Mouse (Mus musculus): ENCODE results near the gene Ahsg.

Gene Ahsg

DNA sequence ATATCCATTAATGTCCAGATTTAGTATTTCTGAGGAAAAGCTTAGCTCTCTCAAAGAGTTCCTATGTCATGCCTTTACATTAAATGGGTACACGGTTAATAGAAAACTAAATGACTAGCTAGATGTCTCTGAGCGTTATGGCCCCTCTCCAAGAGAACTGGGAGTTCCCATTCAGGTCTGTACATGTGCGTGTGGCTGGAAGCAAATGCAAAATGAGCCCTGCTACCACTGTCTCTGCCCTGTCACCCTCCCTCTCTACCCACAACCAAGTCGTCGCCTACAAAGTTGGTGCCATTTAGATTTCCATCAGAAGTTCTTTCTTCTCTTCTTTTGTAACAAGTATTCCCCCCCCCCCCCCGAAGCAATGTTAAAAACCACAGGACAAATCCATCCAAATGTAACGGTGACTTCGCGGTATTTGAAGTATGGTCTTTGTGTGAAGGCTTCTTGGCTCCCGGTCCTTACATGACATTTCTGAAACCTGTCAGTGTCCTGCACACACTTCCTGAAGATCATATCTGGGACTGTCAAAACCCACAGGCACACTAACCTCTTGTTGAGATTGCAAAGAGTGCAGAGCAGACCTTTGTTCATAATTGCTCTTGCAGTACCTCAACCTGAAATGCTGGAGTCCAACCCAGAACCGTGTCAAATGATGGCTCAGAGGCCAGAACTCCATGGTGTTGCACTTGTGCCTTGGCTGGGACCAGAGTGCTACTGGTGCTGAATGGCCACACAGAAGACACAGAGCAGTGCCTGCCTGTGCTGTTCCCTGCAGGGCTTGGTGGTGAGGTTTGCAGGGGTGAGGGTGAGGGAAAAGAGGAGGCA, at the start of gene Ahsg:
Ahsg (plus strand) TSS at position 595 of the 828 bp plus-strand sequence.
- DNase-seq (ENCODE audit: low read depth, low spot score) = no peak

DNA sequence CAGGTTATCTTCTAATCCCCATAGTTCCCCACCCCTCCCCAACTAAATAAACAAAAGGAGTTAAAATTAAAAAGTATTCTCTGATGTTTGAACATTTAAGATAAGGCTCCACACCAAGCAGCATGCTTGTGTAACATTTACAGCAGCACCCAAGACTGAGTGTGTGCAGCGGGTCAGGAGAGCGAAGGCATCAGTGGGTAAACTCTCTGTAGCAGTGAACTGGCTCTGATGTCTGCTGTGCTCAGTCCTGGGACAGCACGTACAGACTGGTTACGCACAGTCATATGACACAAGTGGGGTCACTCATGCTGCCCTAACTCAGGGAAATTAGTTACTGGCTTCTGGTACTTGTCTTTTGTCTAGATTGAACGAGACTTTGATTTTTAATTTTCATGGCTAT, 48.2 kb upstream of the Ahsg start:
- no peak for DNase-seq (ENCODE audit: low read depth, low spot score)

DNA sequence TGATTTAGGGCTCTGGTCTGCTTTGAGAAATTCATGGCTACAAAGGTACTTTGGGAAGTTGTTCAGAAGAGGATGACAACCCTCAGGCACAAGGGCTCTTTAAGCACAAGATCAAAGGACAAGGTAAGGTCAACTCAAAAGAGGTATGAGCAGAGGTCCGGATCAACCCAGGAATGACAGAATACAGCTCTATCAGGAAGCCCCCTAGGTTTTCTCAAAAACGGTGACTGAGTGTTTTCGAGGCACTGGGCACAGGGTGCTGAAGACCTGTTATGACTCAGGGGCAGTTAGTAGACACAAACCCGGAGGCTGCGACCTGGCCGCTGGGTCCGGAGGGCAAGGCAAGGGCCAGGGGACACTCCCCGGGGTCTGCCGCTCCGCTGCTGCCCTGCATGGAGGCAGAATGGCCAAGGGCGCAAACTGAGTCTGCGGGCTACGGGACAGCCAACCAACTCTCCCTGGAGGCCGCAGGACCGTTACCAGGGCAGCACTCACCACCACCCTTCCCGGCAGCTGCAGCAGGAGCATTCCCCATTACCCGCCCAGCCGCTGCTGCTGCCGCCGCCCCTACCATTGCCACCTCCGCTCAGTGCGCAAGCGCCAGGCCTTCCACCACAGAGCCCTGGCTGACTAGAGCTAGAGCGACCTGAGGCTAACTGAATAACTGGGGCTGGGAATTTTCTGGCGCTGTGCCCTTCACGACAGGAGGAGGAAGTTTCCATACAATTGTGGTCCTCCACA, 46.8 kb upstream of the Ahsg start:
- peak; percentile 64 for DNase-seq (ENCODE audit: low read depth, low spot score)

DNA sequence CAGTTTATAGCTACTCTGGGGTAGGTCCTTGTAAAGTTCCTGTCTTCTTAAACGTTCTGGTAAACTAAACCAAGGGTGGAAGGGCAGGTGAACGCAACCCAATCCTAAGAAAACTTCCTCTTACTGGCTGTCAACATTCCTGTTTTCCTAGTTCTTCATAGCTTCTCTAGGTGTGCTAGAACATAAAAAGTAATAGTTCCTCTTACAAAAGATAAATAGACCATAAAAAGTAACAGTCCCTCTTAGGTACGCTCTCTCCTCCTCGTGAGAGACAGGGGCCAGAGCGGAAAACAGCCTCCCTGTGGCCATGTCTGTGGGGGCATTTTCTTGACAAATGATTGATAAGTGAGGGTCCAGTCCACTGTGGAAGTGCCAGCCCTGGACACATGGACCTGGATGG, 46.2 kb upstream of the Ahsg start:
- DNase-seq (ENCODE audit: low read depth, low spot score) = no peak

DNA sequence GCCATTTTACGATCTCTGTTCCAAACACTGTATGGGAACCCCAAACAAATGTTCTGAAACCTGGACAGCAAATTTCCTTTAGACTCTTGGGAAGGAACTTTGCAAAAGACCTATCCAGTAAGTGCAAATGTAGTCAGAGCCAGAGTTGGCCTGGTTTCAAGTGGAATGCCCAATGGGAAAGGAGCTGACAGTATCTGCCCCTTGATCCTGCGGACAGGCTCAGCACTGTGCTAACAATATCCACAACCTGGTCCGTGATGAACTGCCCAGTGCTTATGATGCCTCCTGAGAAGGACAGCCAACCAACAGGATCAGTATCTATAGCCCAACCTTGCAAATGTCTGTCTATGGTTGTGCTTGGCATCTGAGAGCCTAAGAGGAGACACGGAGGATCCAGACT, 45.6 kb upstream of the Ahsg start:
- no peak for DNase-seq (ENCODE audit: low read depth, low spot score)

DNA sequence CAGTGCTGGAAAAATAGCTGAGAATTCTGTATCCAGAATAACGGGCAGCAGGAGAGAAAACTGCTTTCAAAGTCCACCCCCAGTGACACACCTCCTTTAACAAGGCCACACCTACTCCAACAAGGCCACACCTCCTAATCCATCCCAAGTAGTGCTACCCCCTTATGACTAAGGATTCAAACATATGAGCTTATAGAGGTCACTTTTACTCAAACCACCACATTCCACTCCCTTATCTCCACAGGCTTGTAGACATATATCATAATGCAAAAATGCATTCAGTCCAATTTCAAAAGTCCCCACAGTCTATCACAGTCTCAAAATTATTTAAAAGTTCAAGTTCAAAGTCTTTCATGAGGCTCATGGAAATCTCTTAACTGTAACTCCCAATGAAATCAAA, 43.4 kb upstream of the Ahsg start:
- no peak for DNase-seq (ENCODE audit: low read depth, low spot score)

DNA sequence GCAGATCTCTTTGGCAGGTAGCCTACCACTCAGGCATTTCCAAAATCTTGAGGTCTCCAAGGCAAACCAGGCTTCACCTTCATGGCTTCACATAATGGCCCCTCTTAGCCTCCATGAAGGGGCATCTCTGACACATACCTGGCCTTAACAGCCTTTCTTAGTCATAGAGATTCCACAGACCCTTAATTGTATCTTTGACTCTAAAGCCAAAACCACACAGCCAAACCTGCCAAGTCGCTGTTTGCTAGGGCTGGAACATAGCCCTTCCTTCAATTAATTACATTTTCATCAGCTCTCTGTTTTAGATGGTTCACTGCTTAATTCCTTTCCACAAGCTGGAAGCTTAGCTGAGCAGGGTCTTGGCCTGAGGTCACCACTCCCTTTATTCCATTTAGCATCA, 42.7 kb upstream of the Ahsg start:
- DNase-seq (ENCODE audit: low read depth, low spot score) = no peak

DNA sequence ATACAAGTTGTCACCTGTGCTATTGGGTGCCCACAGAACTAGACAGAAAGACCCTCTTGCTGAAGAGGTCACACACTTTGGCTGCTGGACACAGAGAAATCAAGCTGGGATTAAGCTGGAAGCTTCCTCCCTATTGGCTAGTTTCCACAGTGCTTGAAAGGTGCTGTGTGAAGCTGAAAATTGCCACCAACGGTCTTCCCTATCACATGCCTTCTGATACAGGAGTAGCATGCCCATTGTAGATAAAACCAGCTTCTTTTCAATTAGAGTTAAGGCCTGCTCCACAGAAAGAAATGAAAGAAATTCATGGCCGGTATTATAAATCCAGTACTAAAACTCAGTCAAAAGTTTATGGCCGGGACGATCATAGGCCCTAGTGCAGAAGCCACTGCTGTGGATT, 38.4 kb upstream of the Ahsg start:
- no peak for DNase-seq (ENCODE audit: low read depth, low spot score)

DNA sequence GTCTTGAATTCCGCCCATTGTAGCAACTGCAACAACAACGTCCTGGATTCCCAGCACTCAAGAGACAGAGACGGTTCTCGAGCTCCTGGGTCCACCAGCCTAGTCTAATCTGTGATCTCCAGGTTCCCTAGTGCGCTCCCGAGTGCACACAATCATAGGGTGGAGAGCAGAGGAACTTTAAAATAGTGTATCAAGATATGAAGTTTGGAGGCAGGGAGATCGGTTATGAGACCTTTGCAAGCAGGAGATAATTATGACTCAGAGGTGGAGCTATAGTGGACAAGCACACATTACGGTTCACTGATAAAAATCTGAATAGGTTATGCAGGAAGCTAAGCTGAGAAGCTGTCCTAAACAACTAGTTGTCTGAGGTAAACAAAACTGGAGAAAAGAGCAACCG, 34.3 kb upstream of the Ahsg start:
- DNase-seq (ENCODE audit: low read depth, low spot score) = no peak

DNA sequence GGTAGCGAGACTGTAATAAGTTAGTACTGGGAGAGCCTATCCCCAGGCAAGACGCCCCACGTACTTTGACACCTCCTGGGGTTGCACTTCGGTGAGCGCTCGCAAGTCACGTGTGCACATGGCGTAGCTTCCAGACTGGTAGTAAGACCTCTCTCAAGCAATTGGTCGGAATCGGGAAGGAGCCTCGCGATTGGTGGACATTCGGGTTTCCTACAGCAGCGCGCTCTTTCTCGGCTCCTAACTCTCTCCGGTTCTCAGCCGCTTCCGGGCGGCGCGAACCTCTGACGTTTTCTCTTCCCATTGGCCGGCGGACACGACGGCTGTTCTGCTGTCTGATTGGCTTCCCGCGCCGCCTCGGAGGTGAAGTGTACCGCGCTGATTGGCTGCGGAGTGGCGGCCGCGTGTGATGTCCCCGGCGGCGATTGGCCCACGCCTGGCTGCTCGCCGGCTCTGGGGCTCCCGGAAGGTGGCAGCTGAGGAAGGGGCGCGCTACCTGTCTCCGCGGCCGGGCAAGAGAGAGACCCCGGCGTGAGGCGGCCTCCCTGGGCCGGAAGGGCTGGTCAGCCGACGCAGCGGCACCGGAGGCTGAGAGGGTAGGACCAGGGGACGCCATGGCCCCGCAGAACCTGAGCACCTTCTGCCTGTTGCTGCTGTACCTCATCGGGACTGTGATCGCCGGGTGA, 33.5 kb upstream of the Ahsg start, which contains the start of the genes Tbccd1 and Dnajb11:
Tbccd1 (minus strand) TSS at position 239 of the 683 bp plus-strand sequence.
Dnajb11 (plus strand) TSS at position 415 of the 683 bp plus-strand sequence.
- DNase-seq (ENCODE audit: low read depth, low spot score) = peak; percentile 98

DNA sequence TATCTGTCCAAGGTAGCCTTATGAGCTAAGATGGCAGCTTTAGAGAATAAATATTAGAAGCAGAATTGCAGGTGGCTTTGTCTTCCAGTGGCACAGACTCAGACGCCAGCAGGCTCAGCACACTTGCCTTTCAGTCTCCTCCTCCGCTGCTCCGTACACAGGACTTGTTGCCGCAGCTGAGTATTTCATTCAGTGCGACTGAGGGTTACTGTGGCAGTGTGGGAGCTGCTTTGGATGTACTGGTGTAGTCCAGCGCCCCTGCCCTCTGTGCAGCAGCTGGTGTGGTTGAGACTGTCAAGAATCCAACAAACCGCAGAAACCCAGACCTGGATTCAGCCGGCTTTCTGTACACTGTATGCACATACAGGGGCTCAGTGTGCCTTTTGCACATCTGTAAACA, 18.7 kb upstream of the Ahsg start:
- DNase-seq (ENCODE audit: low read depth, low spot score) = no peak

DNA sequence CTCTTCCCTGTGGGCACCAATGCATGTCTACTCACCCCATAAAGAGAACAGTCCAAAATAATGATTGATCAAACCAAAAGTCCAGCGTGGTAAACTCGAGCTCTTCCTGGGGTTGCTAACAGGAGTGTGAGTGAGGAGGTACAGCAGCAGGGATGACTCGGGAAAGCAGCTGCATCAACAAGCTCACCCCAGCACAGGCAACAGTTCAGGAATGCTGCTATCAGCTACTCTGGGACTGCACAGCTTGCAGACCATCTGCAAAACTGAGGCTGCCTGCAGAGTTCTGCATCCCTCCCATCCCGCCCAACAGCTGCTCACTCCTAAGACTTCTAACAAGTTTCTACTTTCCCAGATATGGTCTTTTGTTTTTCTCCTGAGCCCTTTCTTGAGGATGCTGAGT, 17.7 kb upstream of the Ahsg start:
- no peak for DNase-seq (ENCODE audit: low read depth, low spot score)

DNA sequence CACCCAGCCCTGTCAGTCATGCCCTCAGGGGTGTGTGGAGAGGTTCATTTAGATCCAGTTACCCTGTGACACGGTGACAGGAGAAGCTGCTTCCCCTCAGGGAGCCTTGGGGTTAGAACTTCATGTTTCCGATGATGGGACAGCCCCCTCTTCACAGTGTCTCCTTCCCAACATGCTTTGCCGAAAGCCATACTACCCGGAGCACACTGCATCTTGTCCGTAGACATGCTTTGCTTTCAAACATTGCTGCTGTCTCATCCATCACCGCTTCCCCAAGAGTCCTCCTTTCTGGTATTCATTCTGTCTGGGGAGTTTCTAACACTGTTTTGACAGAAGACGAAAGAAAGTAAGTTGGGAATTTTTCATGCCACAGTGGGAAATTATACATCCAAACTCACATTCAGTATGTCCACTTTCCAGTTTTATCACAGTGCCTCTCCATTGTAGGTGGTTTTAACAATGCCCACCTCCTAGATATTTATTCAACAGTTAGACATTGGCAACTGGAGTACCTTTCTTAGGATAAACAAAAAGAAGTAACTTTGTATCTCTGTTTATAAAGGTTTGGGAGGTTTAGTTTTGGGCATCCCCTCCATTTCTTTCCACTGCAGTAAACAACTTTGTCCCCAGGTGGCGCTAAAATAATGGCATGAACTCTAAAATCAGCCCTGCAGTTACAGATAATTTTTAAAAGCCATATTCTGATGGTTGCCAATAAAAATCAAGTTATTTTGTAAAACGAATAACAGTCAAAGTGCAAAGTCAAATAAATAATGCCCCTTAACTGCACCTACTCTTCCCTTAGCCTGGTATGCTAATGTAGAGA, 14.6 kb upstream of the Ahsg start:
- DNase-seq (ENCODE audit: low read depth, low spot score) = peak; percentile 17

DNA sequence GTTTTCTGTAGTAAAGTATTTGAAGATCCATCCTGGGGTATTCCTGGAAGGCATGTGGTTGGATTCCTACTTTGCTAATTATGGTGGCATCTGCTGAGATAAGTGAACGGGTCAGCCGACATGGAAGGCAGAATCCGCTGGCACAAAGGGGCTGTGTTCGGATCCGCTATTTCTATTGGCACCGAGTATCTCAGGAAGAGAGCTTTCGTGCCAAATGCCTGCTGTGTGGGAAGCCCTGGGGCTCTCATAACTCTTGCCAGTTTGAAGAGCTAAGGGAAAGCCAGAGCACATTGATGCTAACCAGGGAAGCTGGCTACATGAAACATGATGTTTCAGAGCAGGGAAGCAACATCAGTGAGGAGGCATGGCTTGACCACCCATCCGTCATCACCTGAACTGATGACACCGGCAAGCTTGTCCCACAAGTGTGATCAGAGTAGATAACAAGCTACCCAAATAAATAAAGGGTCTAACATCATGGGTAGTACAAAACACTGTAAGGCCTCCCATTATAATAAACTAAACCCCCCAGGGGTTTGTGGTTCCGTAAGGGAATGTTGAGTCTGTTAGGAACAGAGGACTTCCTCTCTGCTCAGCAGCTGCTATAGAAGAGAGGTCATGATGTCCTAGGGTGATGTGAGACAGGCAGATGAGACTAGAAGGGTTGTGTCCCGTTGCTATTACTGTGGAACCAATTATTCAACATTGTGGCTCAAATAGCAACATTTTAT, 13.3 kb upstream of the Ahsg start:
- DNase-seq (ENCODE audit: low read depth, low spot score) = no peak

DNA sequence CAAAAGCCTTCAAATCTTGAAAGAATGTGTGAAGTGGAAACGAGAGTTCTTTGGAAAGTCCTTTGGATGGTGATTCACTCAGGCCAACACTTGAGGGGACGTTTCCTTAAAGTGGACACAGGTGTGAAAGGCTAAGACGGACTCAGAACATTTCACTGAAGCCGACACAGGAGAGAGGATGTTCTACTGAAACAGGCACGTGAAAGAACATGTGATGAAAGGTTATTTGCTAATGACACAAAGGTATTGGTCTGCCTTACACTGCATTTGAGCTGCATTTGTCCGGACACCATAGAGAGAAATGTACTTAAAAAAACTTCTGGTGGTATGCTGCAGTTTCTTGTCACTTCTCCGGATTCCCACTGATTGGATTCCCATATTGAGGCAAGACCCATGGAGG, 12.4 kb upstream of the Ahsg start:
- DNase-seq (ENCODE audit: low read depth, low spot score) = no peak

DNA sequence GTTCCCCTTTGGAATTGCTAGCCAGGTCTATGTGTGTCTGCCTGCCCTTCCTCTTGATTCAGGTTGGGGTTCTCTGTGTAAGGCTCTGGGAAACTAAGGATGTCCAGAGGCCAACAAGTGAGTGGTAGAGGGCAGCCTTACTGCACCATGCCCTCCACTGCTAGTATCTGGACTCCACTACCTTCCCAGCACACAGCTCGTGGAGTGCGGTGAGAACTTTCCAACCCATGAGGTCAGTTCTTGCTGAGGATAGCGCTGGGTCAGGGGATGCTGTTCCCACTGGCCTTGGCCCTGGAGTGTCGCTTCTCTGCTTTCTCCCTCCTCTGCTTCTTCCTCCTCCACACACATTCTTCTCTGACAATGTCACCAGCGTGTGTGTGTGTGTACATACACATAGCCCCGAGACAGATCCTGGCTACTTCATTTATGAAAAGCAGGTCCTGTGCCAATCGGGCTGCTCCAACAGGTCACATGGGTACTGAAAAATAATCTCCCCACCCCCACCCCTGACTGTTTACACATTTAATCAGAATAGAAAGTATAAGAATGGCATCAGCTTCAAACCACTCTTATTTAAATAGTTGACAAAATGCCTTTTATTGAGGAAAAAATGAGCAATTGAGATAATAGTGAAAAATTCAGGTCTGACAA, 11.0 kb upstream of the Ahsg start:
- DNase-seq (ENCODE audit: low read depth, low spot score) = no peak

DNA sequence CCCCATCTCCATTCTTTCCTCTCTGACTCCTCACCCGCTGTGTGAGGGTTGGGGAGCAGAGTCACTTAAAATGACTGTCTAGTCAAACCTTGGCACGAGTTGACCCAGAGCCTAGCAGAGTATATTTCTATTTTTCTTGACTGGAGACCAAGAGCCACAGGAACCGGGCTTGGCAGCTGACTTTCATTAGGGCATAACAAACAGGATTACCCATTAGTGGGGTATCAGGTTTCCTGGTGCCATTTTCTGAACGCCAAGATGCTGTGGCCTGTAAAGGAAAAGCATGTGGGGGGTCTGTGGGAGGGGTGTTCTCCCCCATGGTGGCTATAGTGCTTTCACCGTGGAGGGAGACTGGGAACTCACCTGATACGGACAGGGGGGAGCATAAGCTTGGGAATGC, 10.2 kb upstream of the Ahsg start:
- DNase-seq (ENCODE audit: low read depth, low spot score) = peak; percentile 13

DNA sequence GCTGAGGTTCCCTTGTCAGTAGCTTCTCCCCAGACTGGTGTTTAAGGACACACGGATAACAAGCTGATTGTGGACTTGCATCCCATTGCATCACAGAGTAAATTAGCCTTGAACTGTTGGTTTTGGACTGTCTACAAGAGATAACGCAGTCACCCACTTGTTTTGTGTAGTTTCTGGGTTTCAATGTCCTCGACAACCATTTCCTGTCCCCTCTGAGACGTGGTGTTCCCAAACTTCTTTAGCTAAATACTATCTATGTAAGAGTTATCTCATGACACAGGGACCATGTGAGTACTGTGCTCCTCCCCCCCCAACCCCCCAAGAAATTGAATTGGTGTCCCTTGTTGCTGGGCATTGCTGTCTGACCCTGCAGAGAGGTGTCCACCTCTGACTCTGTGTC, 9.6 kb upstream of the Ahsg start:
- no peak for DNase-seq (ENCODE audit: low read depth, low spot score)

DNA sequence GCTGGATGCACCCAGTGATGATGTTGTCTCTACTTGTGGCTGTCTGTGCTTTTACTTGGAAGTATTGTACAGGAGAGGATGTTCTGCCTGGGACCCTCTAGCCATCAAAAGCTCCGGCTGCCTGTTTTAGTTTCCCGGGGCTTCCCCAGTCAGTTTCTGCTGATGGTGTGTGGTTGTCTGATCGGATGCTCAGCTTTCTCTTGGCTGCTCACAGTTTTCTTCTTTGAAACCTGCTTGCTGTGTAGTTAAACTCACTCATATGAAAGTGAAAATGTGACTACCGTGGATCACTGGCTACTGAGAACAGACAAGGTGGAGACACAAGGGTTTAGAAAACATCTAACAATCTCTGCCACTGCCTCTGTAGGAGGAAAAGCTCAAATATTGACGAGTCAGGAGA, 7.6 kb upstream of the Ahsg start:
- no peak for DNase-seq (ENCODE audit: low read depth, low spot score)

DNA sequence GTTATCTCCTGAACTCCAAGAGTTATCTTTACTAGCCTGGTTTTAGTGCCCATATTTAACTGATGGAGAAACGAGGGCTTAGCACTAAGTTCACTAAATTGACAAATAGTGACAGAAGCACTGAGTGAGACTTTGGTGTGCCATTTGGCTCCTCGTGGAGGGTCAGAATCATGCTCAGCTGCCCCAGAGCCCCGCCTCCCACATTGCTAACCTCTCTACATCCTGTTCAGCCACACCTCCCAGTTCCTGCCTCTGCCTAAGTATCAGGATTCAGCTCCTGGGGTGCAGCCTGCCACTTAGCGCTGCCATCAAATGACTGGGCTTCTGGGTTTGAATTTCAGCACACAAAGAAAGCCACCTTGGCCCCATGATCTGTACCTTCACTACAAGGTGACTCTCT, 5.7 kb upstream of the Ahsg start:
- DNase-seq (ENCODE audit: low read depth, low spot score) = no peak

Data from embryo, embryonic 11.5 days (tissue).